Mouse (Mus musculus): ENCODE results near the gene Col26a1. TPM values are rescaled to one million over a fixed set of nuclear protein-coding genes. Genes with fewer than 3 reads are reported as not detected.
A peak's percentile ranks its signal among the peaks of the same experiment; 100 is the strongest.

Col26a1 gene
- total and polyA plus RNA-seq, 3 experiments, result 0.72 TPM; not detected in 2

- no peak overlapping the region for H3K27ac ChIP-seq (ENCODE audit: insufficient read depth, low read depth)
- peaks cover 17% of the 10 kb centered on the region for H3K27me3 ChIP-seq (replicated peaks)
- no peak overlapping the region for H3K4me2 ChIP-seq (ENCODE audit: insufficient read depth, low read depth, poor library complexity, severe bottlenecking)
- no peak overlapping the region for H3K9ac ChIP-seq (ENCODE audit: insufficient read depth, low read depth)
- in situ Hi-C loops (cut with MboI; ENCODE audit: low pct_ligation_motif_present, low pct_unique_long_range_greater_than_20kb, low sequenced_read_pairs) (no loop called here), dilution Hi-C loops (cut with MboI; ENCODE audit: extremely low pct_ligation_motif_present, extremely low pct_unique_long_range_greater_than_20kb, low sequenced_read_pairs) (no loop called here)
- no peak overlapping the region for H3K4me3 ChIP-seq (replicated peaks in 1 of 3; ENCODE audit: low read depth in 2 of 3, low read length in 2 of 3, poor library complexity in 1 of 3)
- DNase-seq (ENCODE audit: extremely low read depth), result no peak
- no peak for TF ChIP-seq KAT2A (IDR thresholded peaks at IDR 0.05; ENCODE audit: insufficient replicate concordance, low read length)
- TF ChIP-seq RCOR1 (conservative IDR thresholded peaks at IDR 0.05; ENCODE audit: low read depth, low read length), result no peak
- TF ChIP-seq SIN3A (IDR thresholded peaks at IDR 0.05; ENCODE audit: low read length), result no peak
- TF ChIP-seq GABPA (IDR thresholded peaks at IDR 0.05; ENCODE audit: insufficient replicate concordance, low read depth, low read length), result no peak
- TF ChIP-seq IRF4 (IDR thresholded peaks at IDR 0.05; ENCODE audit: low read depth, low read length), result no peak
- TF ChIP-seq CTCF (conservative IDR thresholded peaks at IDR 0.05 in 1 of 2, IDR thresholded peaks at IDR 0.05 in 1 of 2; ENCODE audit: low read depth in 2 of 2, low read length in 2 of 2), result peak in 1 of 2 experiments; percentile 2; a peak in 1 of 4 replicates
- TF ChIP-seq JUND (conservative IDR thresholded peaks at IDR 0.05; ENCODE audit: low read depth, low read length), result no peak
- TF ChIP-seq BHLHE40 (IDR thresholded peaks at IDR 0.05; ENCODE audit: low read depth, low read length), result no peak
- TF ChIP-seq RAD21 (IDR thresholded peaks at IDR 0.05; ENCODE audit: low read depth, low read length), result no peak
- H3K36me3 ChIP-seq (replicated peaks in 1 of 2; ENCODE audit: control insufficient read depth in 1 of 2, insufficient read depth in 1 of 2, low read length in 1 of 2), result no peaks in the 10 kb centered on the region
- peaks cover 5% of the 10 kb centered on the region for H3K9me3 ChIP-seq (replicated peaks; ENCODE audit: low read length)
- H3K4me1 ChIP-seq (ENCODE audit: control insufficient read depth in 1 of 2, insufficient read depth in 2 of 2), result peaks cover 0 to 16% of the 10 kb centered on the region in 2 experiments; a peak in 2 of 4 replicates
- H3K79me2 ChIP-seq (replicated peaks; ENCODE audit: control insufficient read depth, extremely low read depth, insufficient read depth, poor library complexity, severe bottlenecking), result no peaks in the 10 kb centered on the region
These were observed 21.6 kb upstream of the Col26a1 start for GRCm38 (mm10) chr5:136904621-136905020.

GRCm38 (mm10) chr5:136895529-136895963 is 12.5 kb upstream of the Col26a1 start:
- Histone ChIP-seq H3K4me1 (ENCODE audit: control insufficient read depth in 1 of 2, insufficient read depth in 2 of 2) (no peaks in the 10 kb centered on the region), H3K27me3 (replicated peaks) (peaks cover 59% of the 10 kb centered on the region), H3K27ac (ENCODE audit: insufficient read depth, low read depth) (no peak overlapping the region), H3K79me2 (replicated peaks; ENCODE audit: control insufficient read depth, extremely low read depth, insufficient read depth, poor library complexity, severe bottlenecking) (no peaks in the 10 kb centered on the region), H3K36me3 (replicated peaks in 1 of 2; ENCODE audit: control insufficient read depth in 1 of 2, insufficient read depth in 1 of 2, low read length in 1 of 2) (no peaks in the 10 kb centered on the region), H3K9ac (ENCODE audit: insufficient read depth, low read depth) (no peak overlapping the region), H3K4me3 (replicated peaks in 1 of 3; ENCODE audit: low read depth in 2 of 3, low read length in 2 of 3, poor library complexity in 1 of 3) (no peak overlapping the region), H3K4me2 (ENCODE audit: insufficient read depth, low read depth, poor library complexity, severe bottlenecking) (no peak overlapping the region), H3K9me3 (replicated peaks; ENCODE audit: low read length) (no peaks in the 10 kb centered on the region)
- in situ Hi-C loops (cut with MboI; ENCODE audit: low pct_ligation_motif_present, low pct_unique_long_range_greater_than_20kb, low sequenced_read_pairs), result no loop called here
- dilution Hi-C loops (cut with MboI; ENCODE audit: extremely low pct_ligation_motif_present, extremely low pct_unique_long_range_greater_than_20kb, low sequenced_read_pairs), result no loop called here
- DNase-seq (ENCODE audit: extremely low read depth), result no peak
- TF ChIP-seq CTCF (conservative IDR thresholded peaks at IDR 0.05 in 1 of 2, IDR thresholded peaks at IDR 0.05 in 1 of 2; ENCODE audit: low read depth in 2 of 2, low read length in 2 of 2) (peak; percentile 20 to 32; a peak in 2 of 4 replicates), POLR2AphosphoS2 (IDR thresholded peaks at IDR 0.05; ENCODE audit: low read depth, low read length) (no peak)

- no peaks in the 10 kb centered on the region for H3K4me1 ChIP-seq (ENCODE audit: control insufficient read depth in 1 of 2, insufficient read depth in 2 of 2)
- dilution Hi-C loops (cut with MboI; ENCODE audit: extremely low pct_ligation_motif_present, extremely low pct_unique_long_range_greater_than_20kb, low sequenced_read_pairs), result no loop called here
- H3K9me3 ChIP-seq (replicated peaks; ENCODE audit: low read length), result no peaks in the 10 kb centered on the region
- no peak overlapping the region for H3K27ac ChIP-seq (ENCODE audit: insufficient read depth, low read depth)
- no peak overlapping the region for H3K4me2 ChIP-seq (ENCODE audit: insufficient read depth, low read depth, poor library complexity, severe bottlenecking)
- H3K36me3 ChIP-seq (replicated peaks in 1 of 2; ENCODE audit: control insufficient read depth in 1 of 2, insufficient read depth in 1 of 2, low read length in 1 of 2), result no peaks in the 10 kb centered on the region
- H3K79me2 ChIP-seq (replicated peaks; ENCODE audit: control insufficient read depth, extremely low read depth, insufficient read depth, poor library complexity, severe bottlenecking), result no peaks in the 10 kb centered on the region
- H3K9ac ChIP-seq (ENCODE audit: insufficient read depth, low read depth), result no peak overlapping the region
- in situ Hi-C loops (cut with MboI; ENCODE audit: low pct_ligation_motif_present, low pct_unique_long_range_greater_than_20kb, low sequenced_read_pairs), result no loop called here
- H3K27me3 ChIP-seq (replicated peaks), result peaks cover 56% of the 10 kb centered on the region
- no peak for DNase-seq (ENCODE audit: extremely low read depth)
- H3K4me3 ChIP-seq (replicated peaks in 1 of 3; ENCODE audit: low read depth in 2 of 3, low read length in 2 of 3, poor library complexity in 1 of 3), result no peak overlapping the region
- TF ChIP-seq HCFC1 (IDR thresholded peaks at IDR 0.05; ENCODE audit: low read depth, low read length), result no peak
- TF ChIP-seq MAZ (IDR thresholded peaks at IDR 0.05; ENCODE audit: low read depth, low read length), result no peak
- no peak for TF ChIP-seq NELFE (IDR thresholded peaks at IDR 0.05; ENCODE audit: low read depth, low read length)
- no peak for TF ChIP-seq SMC3 (IDR thresholded peaks at IDR 0.05; ENCODE audit: low read depth, low read length)
These were observed 12.0 kb upstream of the Col26a1 start for GRCm38 (mm10) chr5:136894840-136895528.
